Mouse (Mus musculus) spleen, adult 2 months (tissue): ENCODE measurements at regions not wholly inside any gene's neighbourhood (a gene's known extent, or its start where the extent isn't known, plus 50 kb on each side); places are given as distances from the start of the nearest gene placed in this dataset.

Experiments
- DNase-seq, 2 experiments: peaks; one replicate each; pipeline versions ENCODE4 v3.0.0 to v3.0.0-alpha.2; 2012 to 2021; ENCODE audit warnings: low spot score in 2 of 2, low read depth in 1 of 2
- H3K27ac ChIP-seq: fragments of 200-500 bp; 2 replicates; pipeline ENCODE4 v1.5.1; 2012; ENCODE audit warnings: low read length, inconsistent platforms; ENCODE audit not compliant: insufficient read depth
- H3K27me3 ChIP-seq: fragments of 200-500 bp; 2 replicates; pipeline ENCODE4 v1.6.1; 2012; ENCODE audit warnings: mild to moderate bottlenecking, moderate library complexity, low read length, inconsistent platforms; ENCODE audit not compliant: control insufficient read depth, insufficient read depth
- H3K36me3 ChIP-seq: fragments of 200-500 bp; 2 replicates; pipeline ENCODE4 v1.6.1; 2012; ENCODE audit warnings: mild to moderate bottlenecking, low read length, inconsistent platforms; ENCODE audit not compliant: control insufficient read depth, insufficient read depth
- H3K4me1 ChIP-seq: fragments of 200-500 bp; 2 replicates; pipeline ENCODE4 v1.6.1; 2011; ENCODE audit warnings: inconsistent platforms; ENCODE audit not compliant: control insufficient read depth, insufficient read depth, insufficient read length
- H3K4me3 ChIP-seq: fragments of 200-500 bp; 2 replicates; pipeline ENCODE4 v1.5.1; 2011; ENCODE audit warnings: mild to moderate bottlenecking, inconsistent platforms; ENCODE audit not compliant: insufficient read depth, insufficient read length; ENCODE audit errors: extremely low read depth
- CTCF ChIP-seq: fragments of 200-500 bp; IDR thresholded peaks from 2 replicates; pipeline ENCODE4 v1.5.1; 2011; ENCODE audit warnings: mild to moderate bottlenecking, inconsistent platforms; ENCODE audit not compliant: insufficient read depth, insufficient read length, insufficient replicate concordance; ENCODE audit errors: extremely low read depth
- POLR2A ChIP-seq: fragments of 200-500 bp; IDR thresholded peaks from 2 replicates; pipeline ENCODE4 v1.6.1; 2011; ENCODE audit warnings: low read depth, low read length, inconsistent platforms
- WGBS: fragments of 180-500 bp; shearing (Covaris S2); methylation state at CpG from one replicate; pipeline ENCODE4 v1.1.7; 2018; 5-methylcytosine and 5-hydroxymethylcytosine counted together

DNA sequence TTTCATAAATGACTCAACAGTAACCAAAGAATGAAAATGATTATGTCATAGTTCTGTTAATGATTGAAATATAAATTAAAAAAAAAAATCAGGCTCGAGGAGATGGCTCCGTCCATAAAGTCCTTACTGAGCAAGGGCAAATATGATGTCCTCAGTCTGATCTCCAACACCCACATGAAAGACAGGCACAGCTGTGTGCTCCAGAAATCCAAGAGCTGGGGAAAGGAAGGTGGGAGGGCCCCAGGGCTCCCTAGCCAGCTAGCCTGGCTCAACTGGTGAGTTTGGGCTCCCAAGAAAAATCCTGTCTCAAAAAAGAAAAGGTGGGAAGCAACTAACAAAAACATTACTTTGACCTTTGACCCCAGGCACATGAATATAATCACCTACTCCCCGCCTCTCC lies 194.5 kb downstream of the Sox4 start:
- Histone ChIP-seq H3K27me3 (no peaks in the 10 kb centered on the region), H3K36me3 (no peaks in the 10 kb centered on the region), H3K27ac (no peak overlapping the region), H3K4me3 (no peak overlapping the region), H3K4me1 (peaks cover 9% of the 10 kb centered on the region; the same call in 1 of the 2 replicates)
- TF ChIP-seq POLR2A (no peak), CTCF (no peak)
- 71% methylated on average over 3 of the region's 3 CpGs for WGBS
- no peak for DNase-seq

- Histone ChIP-seq H3K4me1 (peaks cover 9% of the 10 kb centered on the region; the same call in 1 of the 2 replicates), H3K27ac (peak overlapping the region; percentile 78), H3K27me3 (no peaks in the 10 kb centered on the region), H3K4me3 (peak overlapping the region; percentile 60; the same call in 1 of the 2 replicates), H3K36me3 (no peaks in the 10 kb centered on the region)
- DNase-seq: peak; percentile 29 to 65
- WGBS: 5% methylated on average over 13 of the region's 13 CpGs
- TF ChIP-seq CTCF (no peak), POLR2A (peak; percentile 14; the same call in 1 of the 2 replicates)
Observed at GRCm38 (mm10) chr13:28757846-28758522, 195.5 kb downstream of the Sox4 start.

DNA sequence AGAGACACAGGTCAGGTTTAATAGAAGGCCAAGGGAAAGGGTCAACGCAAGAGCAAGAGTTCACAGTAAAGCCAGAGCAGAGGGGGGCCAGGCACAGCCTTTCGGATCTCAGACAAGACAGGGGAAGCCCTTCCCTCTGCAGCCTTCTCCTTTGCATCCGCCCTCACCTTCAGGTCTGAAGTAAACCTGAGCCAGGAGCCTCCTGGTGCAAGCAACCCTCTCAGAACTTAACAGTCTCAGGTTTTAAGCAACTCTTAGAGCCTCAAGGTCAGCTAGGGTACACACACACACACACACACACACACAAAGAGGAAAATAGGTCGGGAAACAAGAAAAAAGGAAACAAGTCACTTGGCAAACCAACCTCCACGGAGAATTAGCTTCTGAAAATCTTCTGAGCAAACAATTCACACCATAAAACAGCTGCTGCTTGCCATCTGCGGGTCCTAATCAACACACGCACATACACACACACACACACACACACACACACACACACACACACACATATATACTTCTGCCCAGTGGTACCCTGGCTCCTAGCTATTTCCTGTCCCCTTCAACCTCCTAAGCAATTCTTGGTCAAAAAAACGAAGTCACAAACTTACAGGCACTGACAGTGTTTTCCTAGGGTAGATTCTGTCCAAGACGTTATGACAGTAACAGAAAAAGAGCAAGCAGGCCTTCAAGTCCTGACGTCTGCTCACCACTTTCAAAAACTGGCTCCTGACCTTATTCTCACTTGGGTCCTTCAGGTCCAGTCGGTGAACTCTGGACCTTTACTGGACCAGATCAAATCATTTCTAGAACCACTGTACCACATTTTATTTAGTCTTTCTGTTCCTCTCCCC lies 196.4 kb downstream of the Sox4 start:
- no peaks in the 10 kb centered on the region for H3K36me3 ChIP-seq
- peaks cover 9% of the 10 kb centered on the region; the same call in 1 of the 2 replicates for H3K4me1 ChIP-seq
- no peaks in the 10 kb centered on the region for H3K27me3 ChIP-seq
- TF ChIP-seq CTCF: no peak
- no peak for TF ChIP-seq POLR2A
- 19% methylated on average over 11 of the region's 11 CpGs for WGBS
- peak overlapping the region; percentile 78 for H3K27ac ChIP-seq
- H3K4me3 ChIP-seq: no peak overlapping the region
- DNase-seq: peak in 1 of 2 experiments; percentile 19

DNA sequence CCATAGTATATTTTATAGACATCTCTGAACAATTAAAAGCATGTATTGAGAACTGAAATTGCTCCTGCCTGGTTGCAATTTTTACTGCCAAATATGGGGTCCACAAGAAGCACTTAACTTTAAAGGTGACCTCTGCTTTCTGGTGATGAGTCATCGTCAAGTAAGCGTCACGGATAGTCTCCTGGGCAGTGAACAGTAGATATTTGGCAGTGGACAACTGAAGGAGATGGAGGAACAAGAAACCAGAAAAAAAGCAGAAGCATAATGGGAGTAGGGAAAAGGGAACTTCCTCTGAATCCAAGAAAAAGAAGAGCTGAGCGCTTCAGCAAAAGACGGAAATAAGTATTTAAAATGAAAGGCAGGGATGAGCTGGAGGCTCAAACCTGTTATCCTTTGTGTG lies 199.3 kb downstream of the Sox4 start:
- Histone ChIP-seq H3K36me3 (no peaks in the 10 kb centered on the region), H3K4me1 (peaks cover 9% of the 10 kb centered on the region; the same call in 1 of the 2 replicates), H3K4me3 (no peak overlapping the region), H3K27ac (no peak overlapping the region), H3K27me3 (no peaks in the 10 kb centered on the region)
- 77% methylated on average over 5 of the region's 5 CpGs for WGBS
- TF ChIP-seq POLR2A: no peak
- TF ChIP-seq CTCF: no peak
- DNase-seq: no peak

GRCm38 (mm10) chr13:28750949-28751692 lies 202.4 kb downstream of the Sox4 start:
- no peak for DNase-seq
- Histone ChIP-seq H3K27ac (no peak overlapping the region), H3K27me3 (no peaks in the 10 kb centered on the region), H3K36me3 (no peaks in the 10 kb centered on the region), H3K4me3 (no peak overlapping the region), H3K4me1 (no peaks in the 10 kb centered on the region)
- TF ChIP-seq CTCF: no peak
- no peak for TF ChIP-seq POLR2A
- 46% methylated on average over 11 of the region's 11 CpGs for WGBS

GRCm38 (mm10) chr13:28740158-28740670 lies 213.3 kb downstream of the Sox4 start:
- WGBS: 81% methylated on average over 7 of the region's 7 CpGs
- Histone ChIP-seq H3K27ac (no peak overlapping the region), H3K4me3 (no peak overlapping the region), H3K27me3 (no peaks in the 10 kb centered on the region), H3K36me3 (no peaks in the 10 kb centered on the region), H3K4me1 (peaks cover 2% of the 10 kb centered on the region; the same call in 1 of the 2 replicates)
- no peak for DNase-seq
- TF ChIP-seq POLR2A: no peak
- no peak for TF ChIP-seq CTCF
